Mouse (Mus musculus) forebrain, embryonic 11.5 days (tissue): ENCODE results near the gene Fntb. TPM values are rescaled to one million over a fixed set of nuclear protein-coding genes. Genes with fewer than 3 reads are reported as not detected.

Source experiments
- ATAC-seq: fragments of 200-750 bp; cut with Nextera tagmentation; replicated peaks from 2 replicates; pipeline ENCODE4 v1.8.0; 2017; ENCODE audit warnings: moderate TSS enrichment; ENCODE audit not compliant: low FRiP score
- DNase-seq: peaks from one replicate; pipeline ENCODE4 v3.0.0-alpha.2; 2017; ENCODE audit warnings: low spot score
- H3K27ac ChIP-seq: fragments of 300-500 bp; sonication (generic); 2 replicates; pipeline ENCODE4 v1.5.1; 2014; ENCODE audit warnings: low read depth, low read length
- H3K27me3 ChIP-seq: fragments of 300-500 bp; sonication (generic); 2 replicates; pipeline ENCODE4 v1.6.1; 2014; ENCODE audit warnings: mild to moderate bottlenecking, low read length, mixed read lengths; ENCODE audit not compliant: control insufficient read depth, insufficient read depth
- H3K36me3 ChIP-seq: fragments of 300-500 bp; sonication (generic); 2 replicates; pipeline ENCODE4 v1.6.1; 2014; ENCODE audit warnings: mild to moderate bottlenecking, low read length, moderate library complexity, mixed read lengths; ENCODE audit not compliant: control insufficient read depth, insufficient read depth
- H3K4me1 ChIP-seq: fragments of 300-500 bp; sonication (generic); replicated peaks from 2 replicates; pipeline ENCODE4 v1.6.1; 2014; ENCODE audit warnings: low read length, mixed read lengths; ENCODE audit not compliant: control insufficient read depth, insufficient read depth
- H3K4me2 ChIP-seq: fragments of 300-500 bp; sonication (generic); 2 replicates; pipeline ENCODE4 v1.6.1; 2014; ENCODE audit warnings: low read depth, mild to moderate bottlenecking, low read length, moderate library complexity, mixed read lengths; ENCODE audit not compliant: severe bottlenecking
- H3K4me3 ChIP-seq: fragments of 300-500 bp; sonication (generic); 2 replicates; pipeline ENCODE4 v1.5.1; 2014; ENCODE audit warnings: low read depth, low read length
- H3K9ac ChIP-seq: fragments of 300-500 bp; sonication (generic); 2 replicates; pipeline ENCODE4 v1.6.1; 2014; ENCODE audit warnings: low read length
- H3K9me3 ChIP-seq: fragments of 300-500 bp; sonication (generic); 2 replicates; pipeline ENCODE4 v1.6.1; 2016; ENCODE audit warnings: low read length, mixed read lengths; ENCODE audit not compliant: control insufficient read depth
- WGBS: fragments of 180-500 bp; shearing (Covaris S2); extraction: QIAGEN DNeasy Blood & Tissue Kit; methylation state at CpG from one replicate; pipeline ENCODE4 v1.1.7; 2014; 5-methylcytosine and 5-hydroxymethylcytosine counted together
- polyA plus RNA-seq: library from polyadenylated mRNA; unstranded; fragments of >200 nt; fragmentation: Nextera tagmentation; extraction: Ambion mirVana; gene quantifications from 2 replicates; pipeline ENCODE4 v1.2.1, GENCODE M21; 2014

Fntb gene
- 44.7 and 47.4 TPM in 2 replicates for polyA plus RNA-seq

- peak; percentile 98 for ATAC-seq
- H3K4me3 ChIP-seq = peak within 1 kb of the TSS; percentile 48
- WGBS = under 1% methylated on average over 31 of the region's 31 CpGs
These were observed at the start of gene Fntb, which contains the start of gene Churc1 for GRCm38 (mm10) chr12:76765354-76765851. Fntb (plus strand) TSS chr12:76765589. Churc1 (plus strand) TSS chr12:76765538.

GRCm38 (mm10) chr12:76718384-76718783, 47.0 kb upstream of the Fntb start:
- Histone ChIP-seq H3K27me3 (no peaks in the 10 kb centered on the region), H3K4me3 (no peak overlapping the region), H3K27ac (no peak overlapping the region), H3K36me3 (no peaks in the 10 kb centered on the region), H3K4me2 (no peak overlapping the region), H3K9ac (no peak overlapping the region), H3K4me1 (no peaks in the 10 kb centered on the region), H3K9me3 (no peaks in the 10 kb centered on the region)
- WGBS = 83% methylated on average over 4 of the region's 4 CpGs
- ATAC-seq = no peak
- DNase-seq = no peak

More at GRCm38 (mm10) chr12:76765354-76765851, at the start of gene Fntb, which contains the start of gene Churc1:
- Histone ChIP-seq H3K27me3 (no peaks in the 10 kb centered on the region), H3K9ac (peak within 1 kb of the TSS; percentile 59), H3K9me3 (no peaks in the 10 kb centered on the region), H3K4me2 (peak within 1 kb of the TSS; percentile 69), H3K36me3 (no peaks in the 10 kb centered on the region), H3K4me1 (peaks cover 2% of the 10 kb centered on the region; the same call in 1 of the 2 replicates), H3K27ac (no peak within 1 kb of the TSS)
- peak; percentile 93 for DNase-seq

- Histone ChIP-seq H3K4me1 (no peaks in the 10 kb centered on the region), H3K9ac (no peak overlapping the region), H3K36me3 (no peaks in the 10 kb centered on the region), H3K4me3 (no peak overlapping the region), H3K9me3 (no peaks in the 10 kb centered on the region), H3K27me3 (no peaks in the 10 kb centered on the region), H3K27ac (no peak overlapping the region), H3K4me2 (no peak overlapping the region)
- no peak for ATAC-seq
- no peak for DNase-seq
These were observed 44.8 kb upstream of the Fntb start for GRCm38 (mm10) chr12:76720572-76720971.

- Histone ChIP-seq H3K9me3 (no peaks in the 10 kb centered on the region), H3K4me1 (no peaks in the 10 kb centered on the region), H3K4me2 (no peak overlapping the region), H3K27me3 (no peaks in the 10 kb centered on the region), H3K9ac (no peak overlapping the region), H3K36me3 (no peaks in the 10 kb centered on the region), H3K27ac (no peak overlapping the region), H3K4me3 (no peak overlapping the region)
- WGBS = 86% methylated on average over 3 of the region's 3 CpGs
- DNase-seq (no peak), ATAC-seq (no peak)
These were observed 43.4 kb upstream of the Fntb start for GRCm38 (mm10) chr12:76722026-76722425.

GRCm38 (mm10) chr12:76727955-76728354, 37.4 kb upstream of the Fntb start:
- no peak overlapping the region for H3K27ac ChIP-seq
- H3K9ac ChIP-seq = no peak overlapping the region
- ATAC-seq (no peak), DNase-seq (no peak)
- no peak overlapping the region for H3K4me2 ChIP-seq
- WGBS = 91% methylated on average over 4 of the region's 4 CpGs
- no peaks in the 10 kb centered on the region for H3K4me1 ChIP-seq
- no peak overlapping the region for H3K4me3 ChIP-seq
- H3K9me3 ChIP-seq = no peaks in the 10 kb centered on the region; the same call in 1 of the 2 replicates
- H3K36me3 ChIP-seq = no peaks in the 10 kb centered on the region
- no peaks in the 10 kb centered on the region for H3K27me3 ChIP-seq

- no peaks in the 10 kb centered on the region for H3K27me3 ChIP-seq
- no peak overlapping the region for H3K4me3 ChIP-seq
- H3K27ac ChIP-seq = no peak overlapping the region
- H3K4me1 ChIP-seq = no peaks in the 10 kb centered on the region
- whole genome bisulfite sequencing = 81% methylated on average over 16 of the region's 16 CpGs
- no peak overlapping the region for H3K9ac ChIP-seq
- ATAC-seq (no peak), DNase-seq (no peak)
- no peaks in the 10 kb centered on the region for H3K36me3 ChIP-seq
- H3K9me3 ChIP-seq = no peaks in the 10 kb centered on the region
- no peak overlapping the region for H3K4me2 ChIP-seq
These were observed 14.4 kb upstream of the Fntb start for GRCm38 (mm10) chr12:76750866-76751459.

- peak; percentile 67 for DNase-seq
- no peaks in the 10 kb centered on the region for H3K27me3 ChIP-seq
- WGBS = 49% methylated on average over 14 of the region's 14 CpGs
- H3K36me3 ChIP-seq = no peaks in the 10 kb centered on the region
- H3K4me1 ChIP-seq = no peaks in the 10 kb centered on the region
- H3K4me2 ChIP-seq = no peak overlapping the region
- no peak overlapping the region for H3K27ac ChIP-seq
- no peak; the same call in 1 of the 2 replicates for ATAC-seq
- H3K9me3 ChIP-seq = no peaks in the 10 kb centered on the region
- no peak overlapping the region for H3K4me3 ChIP-seq
- no peak overlapping the region for H3K9ac ChIP-seq
These were observed 12.6 kb upstream of the Fntb start for GRCm38 (mm10) chr12:76752652-76753318.

GRCm38 (mm10) chr12:76765901-76766630, 677 bp downstream of the Fntb start:
- Histone ChIP-seq H3K4me3 (peak overlapping the region; percentile 48), H3K27ac (no peak overlapping the region), H3K4me2 (peak overlapping the region; percentile 69), H3K9ac (peak overlapping the region; percentile 59), H3K4me1 (peaks cover 2% of the 10 kb centered on the region; the same call in 1 of the 2 replicates), H3K36me3 (no peaks in the 10 kb centered on the region), H3K27me3 (no peaks in the 10 kb centered on the region), H3K9me3 (no peaks in the 10 kb centered on the region)
- ATAC-seq = peak; percentile 18; the same call in 1 of the 2 replicates
- 32% methylated on average over 20 of the region's 20 CpGs for WGBS
- peak; percentile 53 for DNase-seq
